8 mouse cellular contexts compared by ENCODE assay signal in the genomic region with DNA sequence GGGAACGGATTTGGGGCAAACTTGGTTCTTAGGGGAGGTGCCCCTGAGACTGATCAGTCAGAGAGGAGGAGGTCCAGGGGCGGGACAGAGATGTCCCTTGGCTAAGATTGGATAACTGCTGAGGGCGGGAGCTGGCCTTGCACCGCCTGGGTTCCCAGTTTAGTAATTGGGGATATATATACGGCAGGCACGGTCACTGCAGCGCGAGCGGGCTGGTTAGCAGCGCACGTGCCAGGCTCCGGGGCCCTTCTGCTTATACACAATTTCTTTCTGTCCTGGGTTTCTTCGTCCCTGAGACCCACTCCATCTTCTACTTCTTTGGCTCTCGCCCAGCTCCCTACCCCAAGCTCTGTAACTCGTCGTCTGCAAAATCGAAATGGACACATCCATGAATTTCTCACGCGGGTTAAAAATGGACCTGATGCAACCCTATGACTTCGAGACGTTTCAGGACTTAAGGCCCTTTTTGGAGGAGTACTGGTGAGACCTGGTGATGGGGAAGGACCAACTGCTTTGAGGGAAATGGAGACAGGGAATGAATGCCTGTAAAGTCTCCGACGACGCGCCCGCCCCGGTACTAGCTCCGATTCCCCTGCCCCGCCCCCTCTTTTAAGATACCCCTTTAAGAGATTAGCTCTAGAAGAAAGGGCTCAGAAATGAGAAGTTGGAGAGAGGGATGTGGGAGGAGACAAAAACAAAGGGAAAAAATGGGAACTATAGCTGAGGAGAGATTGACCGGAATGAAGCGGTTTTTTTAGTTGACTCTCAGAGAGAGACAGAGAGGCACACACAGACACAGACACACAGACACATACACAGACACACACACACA. TPM values are rescaled to one million over a fixed set of nuclear protein-coding genes. Genes with fewer than 3 reads are reported as not detected.
A peak's percentile ranks its signal among the peaks of the same experiment; 100 is the strongest.
DNase-seq lines count a peak whose midpoint lies in the region; ATAC-seq lines count a peak whose summit lies in the region.
"Had no signal": no experiment of that assay in that cellular context is flagged by ENCODE, and none has a peak within 500 bp of the region (broad histone marks: within the 10 kb centered on the region; RNA-seq: fewer than 3 reads in every experiment).

A gene (plus strand): TSS at position 204 of the 832 bp plus-strand sequence.

- peak; percentile 68 for ATAC-seq in common myeloid progenitor, adult 5-6 weeks (replicated peaks; ENCODE audit: low read depth, poor library complexity, severe bottlenecking)
- no peak for ATAC-seq in heart, embryonic 13.5 days (ENCODE audit: extremely low read depth, insufficient number of reproducible peaks, low FRiP score, low TSS enrichment)
- peak; percentile 70; the same call in 1 of the 2 replicates for ATAC-seq in megakaryocyte-erythroid progenitor cell, adult 5-6 weeks (replicated peaks; ENCODE audit: low FRiP score, low TSS enrichment, poor library complexity, severe bottlenecking)

- H3K9ac ChIP-seq in heart, embryonic 13.5 days: peak within 1 kb of the TSS; percentile 51

- H3K4me2 ChIP-seq in heart, embryonic 13.5 days: peak within 1 kb of the TSS; percentile 70

- no peaks in the 10 kb centered on the region for H3K36me3 ChIP-seq in heart, embryonic 13.5 days

- H3K9me3 ChIP-seq in heart, embryonic 13.5 days: no peaks in the 10 kb centered on the region

- H3K27me3 ChIP-seq in heart, embryonic 13.5 days (replicated peaks): peaks cover 84% of the 10 kb centered on the region

- peak within 1 kb of the TSS; percentile 44 for H3K4me3 ChIP-seq in heart, embryonic 13.5 days

- peak; percentile 53 for DNase-seq in R1 (ENCODE audit: low read depth, low spot score)
- DNase-seq in kidney, postnatal 10 days: peak; percentile 52
- DNase-seq in testis, postnatal 14 days (ENCODE audit: low spot score): no peak
- no peak for DNase-seq in frontal cortex, postnatal 10 days (ENCODE audit: low spot score in 2 of 2)

- H3K4me1 ChIP-seq in heart, embryonic 13.5 days: peaks cover 23% of the 10 kb centered on the region

- no peak within 1 kb of the TSS for H3K27ac ChIP-seq in heart, embryonic 13.5 days (replicated peaks)

- WGBS in heart, embryonic 13.5 days: 4% methylated on average over 31 of the region's 31 CpGs

RNA-seq across cellular contexts. Expression of the gene that starts here (rescaled TPM):
- total RNA-seq in common myeloid progenitor, adult 5-6 weeks (2017): not detected in 2 replicates
- polyA plus RNA-seq in heart, embryonic 13.5 days (2015; fragmentation: Nextera tagmentation; extraction: Ambion mirVana): not detected in 2 replicates
- total RNA-seq in megakaryocyte-erythroid progenitor cell, adult 5-6 weeks (2014; fragmentation: Nextera tagmentation): not detected in 2 replicates
- total RNA-seq in megakaryocyte-erythroid progenitor cell, adult 5-6 weeks (2017): not detected in 2 replicates
- total RNA-seq: gastrocnemius, postnatal 4 days had no signal

Comparison
In these comparisons a context has a peak if more than half of its experiments do, and no peak if none do; other contexts are left out.
1. Peak in ATAC-seq in common myeloid progenitor, adult 5-6 weeks; RNA of the gene not detected or under 1 TPM.
2. Peak in ATAC-seq in megakaryocyte-erythroid progenitor cell, adult 5-6 weeks; RNA of the gene not detected or under 1 TPM.
3. DNase-seq: peak in R1 (single experiment) and kidney, postnatal 10 days (single experiment); none in testis, postnatal 14 days (single experiment) and frontal cortex, postnatal 10 days (0 of 2).